Mouse (Mus musculus) right cerebral cortex, postnatal 14 days (tissue): Measurements from ENCODE around the gene Pex12.
"Not testable (repeated sequence)": the region's sequence is repeated elsewhere in the genome, so short reads cannot be mapped to it uniquely, and the experiment has no call there.

Experiments used
- DNase-seq: peaks from one replicate; pipeline ENCODE4 v3.0.0; 2022

The Pex12 gene

GRCm38 (mm10) chr11:83286566-83286965 is 15.8 kb downstream of the Pex12 start, which contains the start of gene Slfn14:
Gene Slfn14, minus strand, starts transcription at chr11:83286726.
- DNase-seq: no peak

DNA sequence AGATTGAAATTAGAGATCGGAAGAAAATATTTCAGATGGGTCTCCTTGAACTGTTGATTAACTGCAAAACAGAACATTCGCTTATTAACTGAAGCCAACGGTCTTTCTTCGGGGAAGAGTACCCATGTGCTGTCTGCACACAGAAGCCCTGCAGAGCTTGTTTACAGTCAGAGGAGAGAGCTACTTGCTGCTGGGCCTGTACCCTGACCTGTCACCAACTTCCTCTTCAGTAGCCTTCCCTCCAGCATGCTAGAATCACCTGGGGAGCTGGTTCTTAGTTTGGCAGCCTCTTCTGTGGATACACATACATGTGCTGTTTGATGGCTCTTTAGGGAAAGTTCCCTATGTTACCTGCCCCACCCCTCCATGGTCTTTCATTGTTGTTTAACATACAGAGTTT is 16.8 kb downstream of the Pex12 start:
- DNase-seq: no peak

- DNase-seq: no peak
Measured at GRCm38 (mm10) chr11:83282084-83282483, 20.3 kb downstream of the Pex12 start.

- no peak for DNase-seq
Measured at GRCm38 (mm10) chr11:83279691-83280090, 22.7 kb downstream of the Pex12 start.

- DNase-seq: no peak
Measured at GRCm38 (mm10) chr11:83279024-83279423, 23.4 kb downstream of the Pex12 start.

DNA sequence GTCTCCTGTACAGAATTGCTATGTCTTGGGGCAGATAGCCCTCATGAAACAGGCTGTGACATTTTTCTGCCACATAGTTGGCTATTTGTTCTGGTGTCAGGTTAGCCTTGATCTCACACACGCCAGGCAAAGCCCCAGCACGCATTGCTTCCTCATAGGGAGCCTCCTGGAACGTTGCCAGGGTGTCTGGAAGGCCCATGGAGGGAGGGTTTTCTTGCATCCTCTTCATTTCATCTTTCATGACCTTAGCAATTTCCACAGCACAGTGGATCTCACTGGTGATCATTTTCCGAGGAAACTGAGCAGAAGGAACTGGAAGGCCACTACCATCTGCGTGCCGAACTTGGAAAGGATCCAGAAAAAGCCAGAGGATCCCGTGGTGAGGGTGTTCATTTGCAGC is 26.1 kb downstream of the Pex12 start:
- no peak for DNase-seq

GRCm38 (mm10) chr11:83271951-83272843 is 30.2 kb downstream of the Pex12 start:
- DNase-seq: no peak

DNA sequence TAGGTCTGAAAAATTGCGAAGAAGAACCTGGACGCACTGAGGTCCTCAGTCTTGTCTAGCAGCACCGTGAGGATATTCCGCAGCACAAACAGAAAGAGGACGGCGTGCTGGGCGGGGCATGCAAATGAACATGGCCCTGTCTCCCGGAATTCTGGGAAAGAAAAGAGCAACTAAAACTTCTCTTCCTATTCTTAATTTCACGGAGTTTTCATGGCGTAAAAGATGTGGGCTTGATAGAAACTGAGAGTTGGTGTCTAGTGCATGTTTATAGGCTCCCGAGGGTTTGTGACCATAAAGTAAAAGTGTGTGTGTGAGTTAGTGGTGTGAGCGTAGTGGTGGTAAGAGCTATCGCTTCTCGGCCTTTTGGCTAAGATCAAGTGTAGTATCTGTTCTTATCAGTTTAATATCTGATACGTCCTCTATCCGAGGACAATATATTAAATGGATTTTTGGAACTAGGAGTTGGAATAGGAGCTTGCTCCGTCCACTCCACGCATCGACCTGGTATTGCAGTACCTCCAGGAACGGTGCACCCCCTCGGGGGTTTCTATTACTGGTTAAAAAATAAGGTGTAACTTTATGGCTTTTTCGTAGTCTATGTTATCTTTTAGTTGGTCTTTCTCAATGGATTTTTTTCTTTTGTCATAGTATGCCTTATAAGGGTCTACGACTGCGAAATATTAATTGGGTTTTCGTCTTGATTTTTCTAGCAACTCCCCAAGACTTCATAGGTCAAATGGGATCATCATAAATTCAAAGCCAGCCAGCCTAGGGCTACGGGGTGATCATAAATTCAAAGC is 31.0 kb downstream of the Pex12 start:
- peak; percentile 69 for DNase-seq

GRCm38 (mm10) chr11:83270842-83271150 is 31.6 kb downstream of the Pex12 start:
- DNase-seq: no peak

DNA sequence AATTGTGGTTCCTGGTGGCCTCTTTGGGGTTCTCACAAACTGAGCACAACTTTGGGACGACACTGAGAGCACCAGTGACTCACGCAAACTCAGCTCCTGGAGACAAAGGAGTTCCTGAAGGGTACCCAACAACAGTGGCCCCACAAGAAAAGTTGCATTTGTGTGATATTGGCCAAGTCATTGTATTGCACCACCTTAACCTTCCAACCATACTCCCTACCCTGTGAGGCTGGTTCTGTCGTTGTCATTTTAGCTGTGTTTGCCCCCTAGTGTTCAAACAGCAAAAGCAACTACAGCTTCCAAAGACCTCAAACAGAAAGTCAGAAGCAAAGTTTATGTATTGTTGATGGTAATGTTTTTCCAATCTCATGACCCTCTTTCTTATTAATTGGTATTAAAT is 39.2 kb downstream of the Pex12 start:
- DNase-seq: no peak

GRCm38 (mm10) chr11:83262673-83263072 is 39.7 kb downstream of the Pex12 start:
- no peak for DNase-seq

DNA sequence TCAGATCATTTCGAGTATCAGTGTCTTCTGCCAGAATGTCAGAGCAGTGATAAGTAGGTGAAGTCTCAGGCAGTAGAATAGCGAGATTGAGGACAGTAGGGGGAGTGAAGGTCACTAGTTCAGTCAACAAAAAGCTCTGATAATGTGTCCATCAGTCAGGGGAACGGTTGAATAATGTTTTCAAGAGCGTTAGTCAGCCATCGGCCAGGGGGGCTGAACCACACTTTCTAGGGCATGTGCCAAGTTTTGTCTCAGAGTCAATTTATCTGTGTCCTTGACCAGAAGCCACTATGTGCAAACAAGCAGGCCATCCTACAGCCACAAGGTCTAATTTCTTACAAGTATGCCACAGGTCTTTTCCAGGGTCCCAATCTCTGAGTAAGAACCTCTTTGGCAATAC is 45.2 kb downstream of the Pex12 start:
- not testable (repeated sequence) for DNase-seq
